Mouse (Mus musculus): ENCODE results near the gene Ecsit. TPM values are rescaled to one million over a fixed set of nuclear protein-coding genes. Genes with fewer than 3 reads are reported as not detected.
A peak's percentile ranks its signal among the peaks of the same experiment; 100 is the strongest.

Gene Ecsit
- polyA plus RNA-seq, 1 experiment from 2014 or later = 64.2 TPM

- Histone ChIP-seq H3K4me1 (ENCODE audit: control insufficient read depth, insufficient read depth, low read length) (no peaks in the 10 kb centered on the region), H3K9ac (replicated peaks; ENCODE audit: low read depth, low read length) (no peak overlapping the region), H3K36me3 (ENCODE audit: control insufficient read depth, insufficient read depth, low read length) (peaks cover 12% of the 10 kb centered on the region; the same call in 1 of the 2 replicates), H3K4me3 (ENCODE audit: low read depth, low read length) (no peak overlapping the region), H3K4me2 (ENCODE audit: low read depth, low read length) (no peak overlapping the region), H3K27me3 (ENCODE audit: control insufficient read depth, insufficient read depth, low read length) (no peaks in the 10 kb centered on the region), H3K9me3 (ENCODE audit: control insufficient read depth, low read length) (no peaks in the 10 kb centered on the region), H3K27ac (ENCODE audit: low read depth, low read length) (no peak overlapping the region)
- WGBS = 85% methylated on average over 9 of the region's 9 CpGs
- ATAC-seq (ENCODE audit: low read depth) = no peak
Observed at GRCm38 (mm10) chr9:22058011-22058424, 27.2 kb downstream of the Ecsit start.

- whole genome bisulfite sequencing = 95% methylated on average over 9 of the region's 9 CpGs
- peaks cover 12% of the 10 kb centered on the region; the same call in 1 of the 2 replicates for H3K36me3 ChIP-seq (ENCODE audit: control insufficient read depth, insufficient read depth, low read length)
- no peak overlapping the region for H3K27ac ChIP-seq (ENCODE audit: low read depth, low read length)
- no peak overlapping the region for H3K9ac ChIP-seq (replicated peaks; ENCODE audit: low read depth, low read length)
- no peaks in the 10 kb centered on the region for H3K27me3 ChIP-seq (ENCODE audit: control insufficient read depth, insufficient read depth, low read length)
- no peak overlapping the region for H3K4me3 ChIP-seq (ENCODE audit: low read depth, low read length)
- no peak for ATAC-seq (ENCODE audit: low read depth)
- H3K4me1 ChIP-seq (ENCODE audit: control insufficient read depth, insufficient read depth, low read length) = no peaks in the 10 kb centered on the region
- no peaks in the 10 kb centered on the region for H3K9me3 ChIP-seq (ENCODE audit: control insufficient read depth, low read length)
- no peak overlapping the region for H3K4me2 ChIP-seq (ENCODE audit: low read depth, low read length)
Observed at GRCm38 (mm10) chr9:22057031-22057517, 28.2 kb downstream of the Ecsit start.

GRCm38 (mm10) chr9:22056303-22056910, 28.8 kb downstream of the Ecsit start:
- no peak for ATAC-seq (ENCODE audit: low read depth)
- Histone ChIP-seq H3K4me2 (ENCODE audit: low read depth, low read length) (no peak overlapping the region), H3K36me3 (ENCODE audit: control insufficient read depth, insufficient read depth, low read length) (0 out of 2 replicates have a peak, but pooled peaks cover 12% of the 10 kb centered on the region), H3K9ac (replicated peaks; ENCODE audit: low read depth, low read length) (no peak overlapping the region), H3K9me3 (ENCODE audit: control insufficient read depth, low read length) (no peaks in the 10 kb centered on the region), H3K27me3 (ENCODE audit: control insufficient read depth, insufficient read depth, low read length) (no peaks in the 10 kb centered on the region), H3K4me3 (ENCODE audit: low read depth, low read length) (no peak overlapping the region), H3K4me1 (ENCODE audit: control insufficient read depth, insufficient read depth, low read length) (no peaks in the 10 kb centered on the region), H3K27ac (ENCODE audit: low read depth, low read length) (no peak overlapping the region)
- 77% methylated on average over 9 of the region's 9 CpGs for WGBS

GRCm38 (mm10) chr9:22055713-22056112, 29.5 kb downstream of the Ecsit start:
- Histone ChIP-seq H3K9me3 (ENCODE audit: control insufficient read depth, low read length) (no peaks in the 10 kb centered on the region), H3K36me3 (ENCODE audit: control insufficient read depth, insufficient read depth, low read length) (0 out of 2 replicates have a peak, but pooled peaks cover 12% of the 10 kb centered on the region), H3K4me2 (ENCODE audit: low read depth, low read length) (no peak overlapping the region), H3K27me3 (ENCODE audit: control insufficient read depth, insufficient read depth, low read length) (no peaks in the 10 kb centered on the region; the same call in 1 of the 2 replicates), H3K4me3 (ENCODE audit: low read depth, low read length) (no peak overlapping the region), H3K4me1 (ENCODE audit: control insufficient read depth, insufficient read depth, low read length) (no peaks in the 10 kb centered on the region), H3K9ac (replicated peaks; ENCODE audit: low read depth, low read length) (no peak overlapping the region), H3K27ac (ENCODE audit: low read depth, low read length) (no peak overlapping the region)
- WGBS = 42% methylated on average over 29 of the region's 29 CpGs
- no peak for ATAC-seq (ENCODE audit: low read depth)

GRCm38 (mm10) chr9:22054411-22055076, 30.7 kb downstream of the Ecsit start:
- 0 out of 2 replicates have a peak, but pooled peaks cover 8% of the 10 kb centered on the region for H3K36me3 ChIP-seq (ENCODE audit: control insufficient read depth, insufficient read depth, low read length)
- peak overlapping the region; percentile 14 for H3K4me3 ChIP-seq (ENCODE audit: low read depth, low read length)
- peaks cover under 1% of the 10 kb centered on the region for H3K4me1 ChIP-seq (ENCODE audit: control insufficient read depth, insufficient read depth, low read length)
- H3K9ac ChIP-seq (replicated peaks; ENCODE audit: low read depth, low read length) = no peak overlapping the region
- H3K9me3 ChIP-seq (ENCODE audit: control insufficient read depth, low read length) = no peaks in the 10 kb centered on the region
- WGBS = 2% methylated on average over 32 of the region's 32 CpGs
- ATAC-seq (ENCODE audit: low read depth) = peak; percentile 30; the same call in 1 of the 2 replicates
- H3K4me2 ChIP-seq (ENCODE audit: low read depth, low read length) = peak overlapping the region; percentile 41
- H3K27ac ChIP-seq (ENCODE audit: low read depth, low read length) = no peak overlapping the region
- no peaks in the 10 kb centered on the region; the same call in 1 of the 2 replicates for H3K27me3 ChIP-seq (ENCODE audit: control insufficient read depth, insufficient read depth, low read length)

DNA sequence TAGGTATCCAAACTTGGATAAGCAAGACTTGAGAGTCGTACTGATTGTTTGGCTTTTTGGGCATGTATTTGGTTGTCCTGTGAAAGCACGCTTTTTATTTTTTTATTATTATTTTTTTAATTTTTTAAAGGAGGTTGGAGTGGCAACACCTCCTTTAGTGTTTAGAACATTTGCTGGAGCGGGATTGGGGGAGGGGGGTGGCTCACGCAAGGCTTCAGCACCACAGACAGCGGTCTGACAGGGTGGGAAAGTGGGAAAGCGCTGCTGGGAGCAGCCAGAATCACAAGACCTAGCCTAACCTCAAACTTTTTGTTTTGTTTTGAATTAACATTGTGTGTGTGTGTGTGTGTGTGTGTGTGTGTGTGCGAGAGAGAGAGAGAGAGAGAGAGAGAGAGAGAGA, 31.6 kb downstream of the Ecsit start:
- Histone ChIP-seq H3K9ac (replicated peaks; ENCODE audit: low read depth, low read length) (no peak overlapping the region), H3K4me2 (ENCODE audit: low read depth, low read length) (no peak overlapping the region), H3K9me3 (ENCODE audit: control insufficient read depth, low read length) (no peaks in the 10 kb centered on the region), H3K27ac (ENCODE audit: low read depth, low read length) (no peak overlapping the region), H3K4me3 (ENCODE audit: low read depth, low read length) (no peak overlapping the region), H3K4me1 (ENCODE audit: control insufficient read depth, insufficient read depth, low read length) (peaks cover 10% of the 10 kb centered on the region), H3K27me3 (ENCODE audit: control insufficient read depth, insufficient read depth, low read length) (no peaks in the 10 kb centered on the region; the same call in 1 of the 2 replicates), H3K36me3 (ENCODE audit: control insufficient read depth, insufficient read depth, low read length) (0 out of 2 replicates have a peak, but pooled peaks cover 4% of the 10 kb centered on the region)
- ATAC-seq (ENCODE audit: low read depth) = no peak
- WGBS = 40% methylated on average over 6 of the region's 7 CpGs

GRCm38 (mm10) chr9:22051958-22052254, 33.3 kb downstream of the Ecsit start, which contains the start of gene Elavl3:
Gene Elavl3 (minus strand): TSS chr9:22052023.
- H3K9ac ChIP-seq (replicated peaks; ENCODE audit: low read depth, low read length) = peak within 1 kb of the TSS; percentile 93
- 1% methylated on average over 26 of the region's 28 CpGs for WGBS
- H3K27ac ChIP-seq (ENCODE audit: low read depth, low read length) = peak within 1 kb of the TSS; percentile 94
- no peaks in the 10 kb centered on the region for H3K9me3 ChIP-seq (ENCODE audit: control insufficient read depth, low read length)
- H3K27me3 ChIP-seq (ENCODE audit: control insufficient read depth, insufficient read depth, low read length) = no peaks in the 10 kb centered on the region; the same call in 1 of the 2 replicates
- H3K4me1 ChIP-seq (ENCODE audit: control insufficient read depth, insufficient read depth, low read length) = peaks cover 26% of the 10 kb centered on the region
- peak; percentile 81 for ATAC-seq (ENCODE audit: low read depth)
- H3K4me2 ChIP-seq (ENCODE audit: low read depth, low read length) = peak within 1 kb of the TSS; percentile 74
- peak within 1 kb of the TSS; percentile 92 for H3K4me3 ChIP-seq (ENCODE audit: low read depth, low read length)
- H3K36me3 ChIP-seq (ENCODE audit: control insufficient read depth, insufficient read depth, low read length) = 0 out of 2 replicates have a peak, but pooled peaks cover 4% of the 10 kb centered on the region

- Histone ChIP-seq H3K27ac (ENCODE audit: low read depth, low read length) (peak overlapping the region; percentile 94), H3K4me2 (ENCODE audit: low read depth, low read length) (peak overlapping the region; percentile 74), H3K4me3 (ENCODE audit: low read depth, low read length) (peak overlapping the region; percentile 92), H3K36me3 (ENCODE audit: control insufficient read depth, insufficient read depth, low read length) (no peaks in the 10 kb centered on the region), H3K9ac (replicated peaks; ENCODE audit: low read depth, low read length) (peak overlapping the region; percentile 93), H3K27me3 (ENCODE audit: control insufficient read depth, insufficient read depth, low read length) (no peaks in the 10 kb centered on the region; the same call in 1 of the 2 replicates), H3K9me3 (ENCODE audit: control insufficient read depth, low read length) (no peaks in the 10 kb centered on the region), H3K4me1 (ENCODE audit: control insufficient read depth, insufficient read depth, low read length) (peaks cover 26% of the 10 kb centered on the region)
- WGBS = under 1% methylated on average over 65 of the region's 67 CpGs
- peak; percentile 47 for ATAC-seq (ENCODE audit: low read depth)
Observed at GRCm38 (mm10) chr9:22051161-22051957, 33.9 kb downstream of the Ecsit start.

Data from neural tube, embryonic 14.5 days (tissue).